Mouse (Mus musculus): ENCODE results near the gene Rac2.

Gene Rac2

DNA sequence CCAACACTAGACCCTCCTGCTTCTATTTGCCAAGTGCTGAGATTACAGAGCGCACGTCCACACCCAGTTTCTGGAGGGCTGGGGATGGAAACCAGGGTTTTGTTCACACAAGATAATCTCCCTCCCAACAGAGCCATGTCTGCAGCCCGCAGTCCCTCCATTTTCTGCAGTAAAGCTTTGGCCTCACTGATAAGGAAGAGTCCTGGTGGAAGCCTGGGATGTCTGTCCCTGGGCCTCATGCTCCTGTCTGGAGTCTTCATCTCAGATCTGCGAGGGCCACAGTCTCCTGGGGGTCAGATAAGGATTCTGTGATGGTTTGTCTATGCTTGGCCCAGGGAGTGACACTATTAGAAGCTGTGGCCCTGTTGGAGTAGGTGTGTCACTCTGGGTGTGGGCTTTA, 15.5 kb upstream of the Rac2 start:
- DNase-seq (ENCODE audit: inconsistent ontology term), result no peak

DNA sequence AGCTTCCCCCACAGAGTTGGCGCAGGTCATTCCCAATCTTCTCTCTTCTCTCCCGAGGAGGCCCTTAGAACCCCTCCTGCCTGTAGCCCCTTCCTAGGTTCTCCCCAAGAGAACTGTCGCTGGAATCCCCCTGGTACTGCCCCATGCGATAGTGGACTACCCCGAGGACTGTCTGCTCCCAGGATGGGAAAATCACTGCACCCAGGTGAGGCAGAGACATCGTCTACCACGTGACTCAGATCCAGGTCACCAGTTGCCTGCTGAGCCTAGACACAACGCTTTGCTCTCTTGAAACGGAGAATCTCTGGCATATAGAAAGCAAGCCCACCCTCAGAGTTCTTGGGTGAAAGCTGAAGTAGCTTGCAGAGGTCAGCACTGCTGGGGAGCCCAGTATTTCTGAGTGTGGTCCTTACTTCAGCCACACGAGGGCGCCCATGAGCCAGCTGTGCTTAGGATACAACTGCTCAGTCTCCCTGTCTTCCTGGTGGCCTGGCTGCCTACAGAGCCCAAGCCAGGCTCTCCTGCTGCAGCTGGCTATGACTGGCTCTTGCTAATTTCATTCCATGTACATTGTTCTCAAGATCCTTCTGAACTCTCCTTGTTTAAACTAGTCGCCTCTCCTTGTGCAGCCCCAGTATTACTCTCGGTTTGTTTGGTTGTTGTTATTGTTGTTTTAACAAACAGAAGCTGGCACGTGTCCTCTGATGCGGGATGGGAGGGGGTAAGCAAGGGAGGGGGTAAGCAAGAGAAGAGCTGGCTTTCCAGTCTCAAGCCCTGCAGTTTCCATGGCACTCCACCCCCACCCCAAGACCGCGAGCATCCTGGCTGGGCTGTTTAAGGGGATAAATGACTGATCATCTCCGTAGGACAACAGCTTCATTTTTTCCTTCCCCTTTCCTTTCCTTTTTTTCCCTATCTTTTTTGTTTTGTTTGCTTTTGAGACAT, 14.7 kb upstream of the Rac2 start:
- peak; percentile 59 for DNase-seq (ENCODE audit: inconsistent ontology term)

DNA sequence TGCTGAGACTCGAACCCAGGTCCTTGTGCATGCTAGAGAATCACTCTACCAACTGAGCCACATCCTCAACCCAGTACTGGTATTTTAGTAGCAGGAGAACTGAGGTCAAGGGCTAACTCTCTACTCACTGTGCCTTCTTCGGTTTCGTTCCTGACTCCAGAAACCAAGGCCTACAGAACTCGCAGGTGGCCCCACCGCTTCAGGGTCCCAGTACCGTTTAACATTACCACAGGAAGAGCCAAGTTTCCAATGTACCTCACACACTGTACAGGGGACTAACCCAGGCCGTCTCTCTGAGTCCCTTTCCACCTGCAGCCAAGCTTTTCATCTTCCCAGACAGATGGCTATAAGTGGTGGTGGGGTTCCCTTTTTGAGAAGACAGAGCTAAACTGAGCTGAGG, 12.8 kb upstream of the Rac2 start:
- DNase-seq (ENCODE audit: inconsistent ontology term), result no peak

GRCm38 (mm10) chr15:78583352-78583751, 10.8 kb upstream of the Rac2 start:
- no peak for DNase-seq (ENCODE audit: inconsistent ontology term)

- no peak for DNase-seq (ENCODE audit: inconsistent ontology term)
These were observed 3.8 kb upstream of the Rac2 start for GRCm38 (mm10) chr15:78576284-78576810.

- DNase-seq (ENCODE audit: inconsistent ontology term), result no peak
These were observed 348 bp downstream of the Rac2 start for GRCm38 (mm10) chr15:78572270-78572600.

- no peak for DNase-seq (ENCODE audit: inconsistent ontology term)
These were observed 871 bp downstream of the Rac2 start for GRCm38 (mm10) chr15:78571554-78572269.

GRCm38 (mm10) chr15:78570170-78570569, 2.4 kb downstream of the Rac2 start:
- DNase-seq (ENCODE audit: inconsistent ontology term), result no peak

DNA sequence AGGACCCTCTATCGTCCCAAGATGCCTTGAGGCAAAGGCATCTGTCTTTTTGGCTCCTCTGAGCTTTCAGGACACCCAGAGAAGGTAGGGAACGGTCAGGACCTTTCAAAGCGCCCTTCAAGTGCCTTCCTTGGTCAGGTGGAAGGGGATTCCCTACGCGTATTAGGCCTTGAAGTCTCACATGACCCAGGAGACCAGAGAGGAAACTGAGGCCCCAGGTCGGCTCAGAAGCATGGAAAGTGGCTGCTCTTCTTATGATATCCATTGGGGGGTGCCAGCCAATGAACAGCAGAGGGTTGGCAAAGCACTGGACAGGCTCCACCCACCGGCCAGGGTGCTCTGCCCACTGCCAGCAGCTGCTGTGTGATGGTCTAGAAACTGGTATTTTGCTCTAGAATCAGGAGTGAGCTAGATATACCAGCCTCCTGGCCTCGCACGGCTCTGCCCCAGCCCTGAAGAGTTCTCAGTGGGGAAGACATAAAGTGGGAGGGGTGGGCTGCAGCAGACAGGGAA, 4.9 kb downstream of the Rac2 start:
- no peak for DNase-seq (ENCODE audit: inconsistent ontology term)

DNA sequence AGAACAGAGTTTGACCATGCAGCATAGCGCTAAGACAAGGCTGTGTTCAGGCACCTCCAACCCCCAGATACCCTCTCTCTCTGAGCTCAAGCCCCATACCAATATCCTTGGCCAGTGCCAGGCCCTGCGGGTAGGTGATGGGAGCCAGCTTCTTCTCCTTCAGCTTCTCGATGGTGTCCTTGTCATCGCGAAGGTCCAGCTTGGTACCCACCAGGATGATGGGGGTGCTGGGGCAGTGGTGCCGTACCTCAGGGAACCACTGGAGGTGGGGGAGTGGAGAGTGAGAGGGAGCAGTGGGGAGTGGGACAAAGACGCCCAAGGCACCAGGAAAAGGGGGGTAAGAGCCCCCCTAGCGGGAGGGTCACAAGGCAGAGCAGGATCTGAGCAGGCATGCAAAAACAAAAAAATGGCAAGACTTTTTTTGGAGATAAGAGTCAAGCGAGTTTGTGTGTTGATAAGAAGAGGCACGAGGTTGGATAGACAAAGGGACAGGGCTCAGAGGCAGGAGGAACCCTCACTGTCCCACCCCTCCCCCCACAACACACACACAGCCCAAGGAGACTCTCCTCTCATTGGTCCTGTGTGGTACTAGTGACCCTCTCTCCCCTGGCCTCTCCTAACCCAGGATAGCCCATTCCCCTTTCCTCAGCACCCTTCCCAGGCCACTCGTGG, 7.7 kb downstream of the Rac2 start:
- DNase-seq (ENCODE audit: inconsistent ontology term), result no peak

DNA sequence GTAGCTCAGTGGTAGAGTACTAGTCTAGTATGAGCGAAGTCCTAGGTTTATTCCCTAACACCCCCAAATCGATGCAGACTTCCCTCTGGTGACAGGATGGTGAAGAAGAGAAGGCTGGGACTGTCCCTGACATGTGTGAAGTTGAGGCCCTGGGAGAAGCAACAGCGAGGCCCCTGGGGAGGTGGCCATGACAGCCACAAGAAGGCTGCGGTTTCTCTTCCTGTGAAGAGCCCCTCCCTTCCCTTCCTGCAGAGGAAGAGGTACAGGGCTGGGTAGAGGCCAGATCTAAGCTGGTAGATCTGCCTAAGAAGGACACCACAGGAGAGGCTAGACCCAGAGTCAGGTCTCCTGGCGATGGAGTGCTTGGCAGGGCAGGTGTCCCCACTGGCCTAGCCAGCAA, 8.6 kb downstream of the Rac2 start:
- no peak for DNase-seq (ENCODE audit: inconsistent ontology term)

DNA sequence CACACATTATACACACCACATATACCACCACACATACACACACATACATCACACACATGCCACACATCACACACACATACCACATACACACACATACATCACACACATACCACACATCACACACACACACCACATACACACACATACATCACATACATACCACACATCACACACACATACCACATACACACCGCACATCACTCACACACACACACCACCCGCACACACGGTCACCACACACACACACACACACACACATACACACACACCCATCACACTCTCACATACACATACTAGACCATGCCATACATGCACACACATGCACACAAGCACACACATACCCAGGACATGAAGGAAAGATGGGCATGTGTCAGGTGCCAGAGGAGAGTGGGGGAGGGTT, 9.2 kb downstream of the Rac2 start:
- DNase-seq (ENCODE audit: inconsistent ontology term), result no peak

GRCm38 (mm10) chr15:78559141-78559979, 13.2 kb downstream of the Rac2 start:
- DNase-seq (ENCODE audit: inconsistent ontology term), result no peak

- no peak for DNase-seq (ENCODE audit: inconsistent ontology term)
These were observed 14.7 kb downstream of the Rac2 start for GRCm38 (mm10) chr15:78557693-78558535.

GRCm38 (mm10) chr15:78554545-78555313, 17.9 kb downstream of the Rac2 start:
- no peak for DNase-seq (ENCODE audit: inconsistent ontology term)

GRCm38 (mm10) chr15:78549189-78549734, 23.3 kb downstream of the Rac2 start:
- peak; percentile 53 for DNase-seq (ENCODE audit: inconsistent ontology term)

DNA sequence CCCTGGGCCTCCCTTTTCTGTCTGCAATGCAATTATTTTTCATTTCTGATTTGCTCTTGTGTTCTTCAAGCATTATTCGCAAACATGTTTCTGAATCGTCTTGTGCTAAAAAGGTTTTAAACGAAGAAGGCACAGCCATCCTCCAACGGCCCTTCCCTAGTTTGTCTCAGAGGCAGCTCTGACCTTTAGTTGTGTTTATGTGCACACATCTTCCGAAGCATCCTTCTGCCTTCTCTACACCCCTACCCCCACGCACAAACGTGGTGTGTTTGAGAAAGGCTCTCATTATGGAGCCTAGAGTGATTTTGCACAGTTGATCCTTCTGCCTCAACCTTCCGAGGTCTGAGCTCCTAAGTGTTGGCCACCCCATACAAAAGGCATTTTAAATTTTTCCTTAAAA, 23.9 kb downstream of the Rac2 start:
- no peak for DNase-seq (ENCODE audit: inconsistent ontology term)

DNA sequence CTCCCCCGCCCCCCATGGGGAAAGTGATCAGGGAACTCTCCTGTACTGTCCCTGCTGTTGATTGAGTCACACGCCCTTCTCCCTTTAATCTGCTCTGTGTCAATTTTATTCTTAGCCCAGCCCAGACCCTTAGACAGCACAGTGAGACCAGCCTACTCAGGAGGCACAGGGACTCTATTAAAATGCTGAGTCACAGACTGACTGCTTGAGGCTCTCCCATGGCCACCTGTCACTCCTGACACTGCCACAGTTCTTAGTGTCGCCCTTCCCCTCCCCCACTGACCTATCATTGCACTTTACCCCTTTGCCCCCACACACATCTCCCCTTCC, 24.3 kb downstream of the Rac2 start:
- no peak for DNase-seq (ENCODE audit: inconsistent ontology term)
